Mouse (Mus musculus) erythroblast, embryonic 14.5 days (primary cell): ENCODE results near the gene BC035044.

Experiments used
- GATA1 ChIP-seq: IDR thresholded peaks from 2 replicates; pipeline ENCODE4 v1.6.1; 2012; ENCODE audit warnings: low read length, inconsistent platforms, mixed read lengths
- TAL1 ChIP-seq: IDR thresholded peaks from 3 replicates; pipeline ENCODE4 v1.6.1; 2012; ENCODE audit warnings: low read length, inconsistent platforms, mixed read lengths

GRCm38 (mm10) chr6:128835571-128835970, 55.4 kb downstream of the BC035044 start:
- TF ChIP-seq TAL1 = no peak
- no peak for TF ChIP-seq GATA1
